Mouse (Mus musculus): ENCODE data around the gene Cideb.

DNA sequence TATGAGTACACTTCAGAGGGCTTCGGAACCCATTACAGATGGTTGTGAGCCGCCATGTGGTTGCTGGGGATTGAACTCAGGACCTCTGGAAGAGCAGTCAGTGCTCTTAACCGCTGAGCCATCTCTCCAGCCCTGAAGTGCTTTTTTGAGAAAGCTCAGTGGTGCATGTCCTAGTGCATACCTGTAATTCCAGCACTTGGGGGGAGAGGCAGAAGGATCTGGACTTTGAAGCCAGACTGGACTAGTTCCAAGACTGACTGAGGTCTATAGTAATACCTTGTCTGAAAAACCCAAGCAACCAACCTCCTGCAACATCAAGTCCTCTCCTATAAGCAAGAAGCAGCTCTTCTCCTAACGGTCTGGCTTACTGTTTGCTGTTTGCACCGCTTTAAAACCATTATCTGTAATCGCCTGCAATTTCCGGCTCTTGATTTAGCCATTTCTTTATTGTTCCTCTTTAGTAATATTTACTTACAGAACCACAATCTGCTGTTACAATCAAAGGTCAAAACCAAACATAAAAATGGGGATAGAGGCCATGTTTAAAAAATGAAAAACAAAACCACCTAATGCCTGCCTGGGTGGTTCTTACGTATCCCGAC lies 21.1 kb downstream of the Cideb start:
- TF ChIP-seq CTCF (IDR thresholded peaks at IDR 0.05; ENCODE audit: control insufficient read depth, insufficient read depth, low read length) (no peak), POLR2A (IDR thresholded peaks at IDR 0.05; ENCODE audit: borderline replicate concordance, control insufficient read depth, low read depth, low read length) (no peak)
